Mouse (Mus musculus) embryonic stem cell, embryonic (primary cell): ENCODE data around the gene Amdhd2.

Experiments
- CTCF ChIA-PET, 4 experiments: fragments of 300-600 bp in 2 of 4; fragments of 350-600 bp in 2 of 4; sonication (Branson Sonifier 250); formaldehyde crosslinking; loops; one replicate each; lab custom pipeline; 2022; ENCODE audit warnings: inconsistent platforms in 2 of 4; lab: Charles Lee
- POLR2A ChIA-PET, 4 experiments: fragments of 300-600 bp in 2 of 4; fragments of 350-600 bp in 2 of 4; sonication (Branson Sonifier 250); formaldehyde crosslinking; loops; one replicate each; lab custom pipeline; 2022; ENCODE audit warnings: antibody characterized with exemption in 4 of 4, inconsistent platforms in 1 of 4; lab: Charles Lee

Gene Amdhd2

DNA sequence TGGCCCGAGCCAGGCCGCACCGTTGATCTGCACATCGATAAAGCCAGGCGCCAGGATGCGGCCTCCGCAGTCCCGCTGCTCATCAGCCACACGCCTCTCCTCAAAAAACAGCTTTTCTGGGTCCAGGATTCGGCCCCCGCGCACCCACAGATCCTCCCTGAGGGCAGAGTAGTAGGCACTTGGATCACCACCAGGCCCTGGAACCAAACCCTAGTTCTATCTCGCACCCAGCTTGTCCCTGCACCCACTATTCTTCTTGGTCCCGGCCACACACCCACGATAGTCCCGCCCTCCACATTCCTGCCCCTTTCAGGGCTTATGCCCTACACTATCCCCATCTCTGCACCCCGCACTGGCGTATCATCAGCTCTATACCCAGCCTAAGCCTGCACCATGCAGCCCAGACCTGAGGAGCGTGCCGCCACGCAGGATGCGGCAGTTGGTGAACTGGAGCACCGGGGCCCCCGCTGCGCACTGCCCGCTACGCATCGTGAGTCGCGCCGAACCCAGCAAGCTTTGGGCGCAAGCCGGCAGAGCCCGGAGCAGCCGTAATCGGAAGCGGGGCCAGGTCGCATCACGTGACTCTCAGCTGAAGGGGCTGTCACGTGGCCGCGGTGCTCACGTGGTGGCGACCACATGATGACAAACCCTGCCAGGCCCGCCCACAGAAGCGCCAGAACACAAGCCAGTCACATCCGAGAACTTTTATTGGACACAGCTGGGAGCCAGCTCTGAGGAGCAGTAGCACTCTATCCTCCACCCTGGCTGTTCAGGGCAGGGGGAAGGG lies at the start of gene Amdhd2:
Gene Amdhd2 (minus strand): TSS at position 591 of the 787 bp plus-strand sequence.
- CTCF ChIA-PET: interaction anchor here (0.5 to 2.8 kb wide), 6 partner anchors 10 to 364 kb away, joined by 3 to 14 read pairs (median 6); partner anchors contain the start of genes Prss32 (in 1 of the 4) and Prss41 (in 1 of the 4)
- POLR2A ChIA-PET: interaction anchor here (0.6 to 14.6 kb wide), 79 partner anchors 9 to 364 kb away, joined by 3 to 228 read pairs (median 4); partner anchors contain the start of genes Tedc2 (in 4 of the 4), Ccnf (in 3 of the 4), Ntn3 (in 3 of the 4) and Pdpk1 (in 3 of the 4)

DNA sequence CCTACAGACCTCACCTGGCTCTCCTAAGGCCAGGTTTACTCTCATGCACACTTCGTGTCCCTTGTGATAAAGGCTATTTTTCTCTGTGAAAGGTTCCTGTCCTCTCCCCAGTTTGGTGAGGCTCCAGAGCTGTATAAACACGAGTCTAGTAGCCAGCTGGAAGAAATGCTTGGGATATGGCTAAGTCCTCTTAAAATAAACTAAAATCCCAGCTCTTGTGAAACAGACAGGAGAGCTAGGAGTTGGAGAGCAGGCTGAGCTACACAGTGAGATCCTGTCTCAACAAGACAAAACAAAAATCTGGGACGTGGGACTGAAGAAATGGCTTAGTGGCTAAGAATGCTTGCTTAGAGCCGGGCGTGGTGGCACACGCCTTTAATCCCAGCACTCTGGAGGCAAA lies 49.6 kb upstream of the Amdhd2 start:
- POLR2A ChIA-PET: interaction anchor here in 2 of 4 experiments (0.9 to 18.4 kb wide), 10 partner anchors 8 to 405 kb away, joined by 3 to 342 read pairs (median 14); partner anchors contain the start of genes Atp6v0c (in 2 of the 2), Ccnf (in 2 of the 2), Amdhd2 (in 1 of the 2) and Tedc2 (in 1 of the 2)
- CTCF ChIA-PET: interaction anchor here in 2 of 4 experiments (0.5 to 1.6 kb wide), 3 partner anchors 19 to 224 kb away, joined by 3 to 4 read pairs (median 4); no protein-coding TSS in a partner anchor

DNA sequence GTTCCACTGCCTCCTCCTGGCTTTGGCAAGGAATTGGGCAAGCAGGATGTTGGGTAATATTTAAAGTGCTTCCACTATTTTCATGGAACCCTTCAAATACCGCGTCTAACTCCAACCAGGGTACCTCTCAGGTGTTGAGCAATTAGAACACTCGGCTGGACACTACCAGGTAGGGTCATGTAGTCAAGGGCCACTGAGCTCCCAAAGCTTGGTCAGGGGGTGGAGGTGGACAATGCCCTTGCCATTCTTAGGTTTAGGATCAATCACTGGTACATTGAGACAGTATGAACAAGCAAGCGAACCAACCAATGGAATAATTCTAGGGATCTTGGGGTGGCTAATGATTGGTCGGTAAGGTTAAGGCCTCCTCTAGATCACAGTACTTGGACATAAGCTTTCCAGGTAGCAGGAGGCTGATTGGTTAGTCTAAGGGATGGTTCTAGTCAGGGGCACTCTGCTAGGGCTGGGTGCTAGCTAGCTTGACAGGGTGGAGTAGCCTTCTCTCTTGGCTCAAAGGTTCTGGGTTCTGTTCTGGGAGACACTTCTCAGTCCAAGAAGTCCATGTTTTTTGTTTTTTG lies 49.0 kb upstream of the Amdhd2 start:
- CTCF ChIA-PET: interaction anchor here in 3 of 4 experiments (0.5 to 1.6 kb wide), 3 partner anchors 19 to 225 kb away, joined by 3 to 6 read pairs (median 4); no protein-coding TSS in a partner anchor
- POLR2A ChIA-PET: interaction anchor here in 3 of 4 experiments (0.6 to 18.4 kb wide), 19 partner anchors 8 to 406 kb away, joined by 3 to 342 read pairs (median 9); partner anchors contain the start of genes Ccnf (in 3 of the 3), Tedc2 (in 2 of the 3), Amdhd2 (in 1 of the 3) and Atp6v0c (in 1 of the 3)

DNA sequence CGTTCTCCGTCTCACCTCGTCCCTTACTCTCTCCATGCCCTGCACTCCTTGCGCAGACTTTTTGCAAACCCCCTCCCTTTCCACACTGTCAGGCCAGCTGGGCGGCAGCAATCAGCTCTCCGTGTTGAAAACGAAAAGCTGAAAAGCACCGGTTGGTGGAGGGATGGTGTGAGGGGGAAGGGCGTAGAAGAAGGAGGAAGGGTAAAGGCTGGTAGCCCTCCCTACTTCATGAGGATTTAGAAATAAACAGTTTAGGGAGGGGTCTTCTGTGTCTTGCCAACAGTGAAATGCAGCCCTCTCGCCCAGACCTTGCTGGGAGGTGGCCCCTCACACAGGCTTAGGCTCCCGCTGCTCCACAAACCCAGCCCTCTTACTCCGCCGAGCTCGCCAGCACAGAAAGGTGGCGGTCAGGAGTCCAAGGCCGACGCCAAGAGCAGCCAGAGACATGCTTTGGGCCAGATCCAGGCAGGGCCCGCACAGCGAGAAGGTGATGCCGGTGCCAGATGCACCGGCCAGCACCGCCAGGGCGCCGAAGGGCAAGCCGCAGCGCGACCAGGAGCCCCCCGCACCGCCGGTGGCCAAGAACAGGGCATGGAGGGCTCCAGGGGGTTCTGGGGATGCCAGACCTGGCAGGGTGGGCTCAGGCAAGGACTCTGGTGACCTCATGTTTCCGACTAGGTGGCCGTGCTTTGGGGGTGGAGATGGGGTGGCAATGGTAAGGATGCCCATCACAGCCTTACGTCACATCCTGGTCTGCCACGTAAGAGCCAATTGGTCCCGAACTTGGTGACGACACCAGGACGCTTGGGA lies 48.3 kb upstream of the Amdhd2 start:
- ChIA-PET POLR2A (interaction anchor here in 3 of 4 experiments (0.6 to 18.4 kb wide), 28 partner anchors 8 to 316 kb away, joined by 3 to 342 read pairs (median 6); partner anchors contain the start of genes Ccnf (in 3 of the 3), Tedc2 (in 3 of the 3), Atp6v0c (in 2 of the 3) and Amdhd2 (in 1 of the 3)), CTCF (interaction anchor here in 3 of 4 experiments (0.5 to 1.6 kb wide), 4 partner anchors 9 to 164 kb away, joined by 4 to 7 read pairs (median 4); partner anchors contain the start of gene Tedc2 (in 1 of the 3))

DNA sequence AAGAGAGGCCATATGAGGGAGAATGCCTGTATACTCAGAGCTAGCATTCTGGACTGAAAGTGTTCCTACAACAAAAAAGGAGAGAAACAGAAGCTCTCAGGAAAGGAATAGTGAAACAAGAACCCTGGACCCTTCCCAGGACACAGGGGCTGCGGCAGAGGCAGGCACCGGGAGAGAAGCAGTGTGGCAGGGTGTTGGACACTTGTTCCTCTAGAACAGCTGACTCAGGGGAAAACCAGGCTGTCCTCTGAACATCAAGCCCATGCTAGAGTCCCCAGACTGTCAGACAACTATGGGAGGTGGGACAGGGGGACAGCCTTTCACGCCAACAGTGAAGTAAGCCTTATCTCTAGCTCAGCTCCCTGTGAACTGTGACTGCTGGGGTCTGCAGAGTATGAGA lies 47.0 kb upstream of the Amdhd2 start:
- ChIA-PET CTCF (interaction anchor here in 1 of 4 experiments (0.5 to 0.7 kb wide), 2 partner anchors 58 to 141 kb away, joined by 3 to 4 read pairs; no protein-coding TSS in a partner anchor), POLR2A (interaction anchor here in 3 of 4 experiments (0.9 to 18.4 kb wide), 32 partner anchors 8 to 339 kb away, joined by 3 to 342 read pairs (median 6); partner anchors contain the start of genes Ccnf (in 3 of the 3), Tedc2 (in 3 of the 3), Amdhd2 (in 2 of the 3) and Atp6v0c (in 2 of the 3))

DNA sequence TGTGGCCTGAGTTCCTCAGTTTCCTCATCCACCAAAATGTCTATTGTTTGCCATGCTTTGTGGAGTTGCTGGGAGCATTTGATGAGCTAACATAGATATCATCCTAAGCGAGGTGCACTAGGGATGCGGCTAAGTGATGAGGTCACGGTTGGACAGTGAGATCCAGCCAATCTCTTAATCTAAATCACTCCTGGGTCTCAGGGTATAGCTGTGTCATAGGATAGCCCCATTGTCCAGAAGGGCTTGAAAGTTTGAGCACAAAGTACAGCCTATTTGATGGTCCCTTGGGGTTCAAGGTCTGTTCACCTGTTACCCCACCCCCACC lies 46.3 kb upstream of the Amdhd2 start:
- ChIA-PET POLR2A (interaction anchor here (0.8 to 18.4 kb wide), 30 partner anchors 8 to 340 kb away, joined by 3 to 342 read pairs (median 4); partner anchors contain the start of genes Amdhd2 (in 3 of the 4), Atp6v0c (in 2 of the 4), Ccnf (in 2 of the 4) and Tedc2 (in 2 of the 4)), CTCF (interaction anchor here in 1 of 4 experiments (0.9 kb wide), 1 partner anchor 216 kb away, joined by 3 read pairs; no protein-coding TSS in a partner anchor)

DNA sequence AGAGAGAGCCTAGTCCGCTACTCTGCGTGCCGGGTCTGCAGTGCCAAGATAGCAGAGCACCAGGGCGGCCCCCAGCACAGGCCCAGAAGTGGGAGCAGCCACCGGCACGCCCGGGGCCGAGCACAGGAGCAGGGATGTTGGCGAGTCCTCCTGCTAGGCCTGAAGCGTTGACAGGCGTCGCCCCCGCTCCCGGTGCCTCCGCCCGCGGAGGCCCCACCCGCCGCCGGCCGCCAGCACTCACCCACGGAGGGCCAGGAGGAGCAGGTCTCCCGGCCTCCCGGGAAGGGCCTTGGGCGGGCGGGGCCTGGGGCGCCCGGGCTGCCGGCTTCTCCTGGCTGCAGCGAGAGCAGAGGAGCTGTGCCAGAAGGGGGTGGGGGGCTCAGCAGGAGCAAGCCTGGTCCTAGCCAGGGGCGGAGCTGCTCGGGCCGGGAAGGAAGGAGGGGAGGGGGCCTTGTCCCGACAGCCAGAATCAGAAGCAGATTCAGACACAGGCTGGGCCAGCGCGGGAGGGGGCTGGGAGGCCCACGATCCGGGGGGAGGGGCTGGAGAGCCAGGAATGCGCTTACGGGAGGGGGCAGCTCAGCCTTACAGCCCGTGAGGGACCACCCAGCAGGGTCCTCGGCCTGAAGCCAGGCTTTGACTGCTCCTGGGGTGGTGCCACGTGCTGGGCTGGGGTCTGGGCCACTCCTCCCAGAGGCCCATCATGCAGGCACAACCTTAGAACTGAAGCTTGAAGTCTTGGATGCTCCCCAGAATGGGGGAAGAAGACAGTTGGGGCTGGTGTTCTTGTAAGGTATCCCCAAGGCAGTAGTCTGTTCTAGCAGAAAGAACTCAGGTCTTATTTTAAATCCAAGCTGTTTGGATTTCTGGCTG lies 45.7 kb upstream of the Amdhd2 start, which contains the start of gene Ntn3:
Gene Ntn3 (minus strand): TSS at position 489 of the 873 bp plus-strand sequence.
- CTCF ChIA-PET: interaction anchor here in 3 of 4 experiments (0.5 to 2.5 kb wide), 4 partner anchors 23 to 1598 kb away, joined by 3 to 6 read pairs (median 6); no protein-coding TSS in a partner anchor
- POLR2A ChIA-PET: interaction anchor here (0.5 to 18.4 kb wide), 34 partner anchors 8 to 341 kb away, joined by 3 to 342 read pairs (median 4); partner anchors contain the start of genes Amdhd2 (in 3 of the 4), Ccnf (in 3 of the 4), Atp6v0c (in 2 of the 4) and Tedc2 (in 2 of the 4)

DNA sequence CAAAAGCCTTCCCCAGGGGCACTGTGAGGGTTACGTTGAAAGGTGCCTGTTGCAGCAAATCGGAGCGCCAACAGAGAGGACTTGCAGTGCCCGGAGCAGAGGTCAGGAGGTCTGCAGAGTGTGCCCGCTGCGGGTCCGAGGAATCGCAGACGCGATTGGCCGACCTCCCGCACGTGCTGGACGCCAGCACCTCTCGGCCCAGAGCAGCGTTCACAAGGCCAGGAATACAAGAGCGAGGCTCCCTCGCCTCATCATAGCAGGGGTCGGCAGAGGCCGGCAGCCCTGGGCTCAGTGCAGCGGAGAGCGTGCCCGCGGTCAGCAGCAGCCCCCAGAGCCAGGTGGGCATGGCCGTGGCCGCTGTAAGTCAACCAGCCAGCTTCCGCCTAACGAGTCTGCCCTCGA lies 45.1 kb upstream of the Amdhd2 start:
- CTCF ChIA-PET: interaction anchor here in 3 of 4 experiments (0.5 to 2.5 kb wide), 3 partner anchors 23 to 1599 kb away, joined by 5 to 6 read pairs (median 6); no protein-coding TSS in a partner anchor
- POLR2A ChIA-PET: interaction anchor here (0.5 to 18.4 kb wide), 24 partner anchors 7 to 319 kb away, joined by 3 to 342 read pairs (median 9); partner anchors contain the start of genes Ccnf (in 3 of the 4), Tedc2 (in 3 of the 4), Amdhd2 (in 2 of the 4) and Atp6v0c (in 1 of the 4)

DNA sequence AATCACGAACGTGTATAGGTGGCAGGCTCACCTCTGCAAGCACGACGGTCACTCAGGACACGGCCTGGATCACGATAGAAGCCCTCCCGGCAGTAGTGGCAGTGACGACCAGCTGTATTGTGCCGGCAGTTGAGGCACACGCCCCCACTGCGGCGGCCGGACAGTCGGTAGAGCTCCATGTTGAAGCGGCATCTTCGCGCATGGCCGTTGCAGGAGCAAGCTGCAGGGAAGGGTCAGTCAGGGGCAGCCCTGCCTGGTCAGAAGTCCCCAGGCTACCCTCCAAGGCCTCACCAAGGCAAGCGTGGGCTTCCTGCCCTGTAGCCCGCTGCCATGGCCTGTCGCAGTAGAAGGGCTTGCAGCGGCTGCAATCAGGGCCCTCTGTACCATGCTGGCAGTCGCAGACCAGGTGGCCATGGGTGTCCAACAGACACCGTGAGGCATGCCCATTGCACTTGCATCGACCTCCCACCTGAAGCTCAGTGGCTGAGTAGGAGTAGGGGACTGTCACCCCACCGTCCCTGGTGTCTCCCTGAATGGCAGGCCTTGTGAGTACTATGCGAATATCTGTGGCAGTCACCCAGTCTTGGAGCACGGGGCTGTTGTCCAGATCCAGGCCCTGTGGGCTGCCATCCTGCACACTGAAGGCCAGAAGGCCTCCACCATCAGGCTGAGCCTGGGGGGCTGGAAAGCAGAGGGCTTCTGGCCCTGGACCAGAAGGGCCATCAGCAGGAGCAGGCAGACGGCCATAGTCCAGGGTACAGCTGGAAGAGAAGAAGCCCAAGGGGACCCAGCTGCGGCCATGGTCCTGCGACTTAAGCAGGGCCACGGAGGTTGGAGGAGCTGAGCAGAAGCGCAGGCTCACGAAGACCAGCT lies 44.4 kb upstream of the Amdhd2 start:
- ChIA-PET CTCF (interaction anchor here (0.5 to 2.5 kb wide), 10 partner anchors 10 to 229 kb away, joined by 3 to 6 read pairs (median 4); partner anchors contain the start of genes Ccnf (in 1 of the 4) and Tedc2 (in 1 of the 4)), POLR2A (interaction anchor here (0.8 to 18.4 kb wide), 34 partner anchors 8 to 144 kb away, joined by 3 to 342 read pairs (median 8); partner anchors contain the start of genes Tedc2 (in 4 of the 4), Amdhd2 (in 2 of the 4), Ccnf (in 2 of the 4) and Abca3 (in 1 of the 4))

DNA sequence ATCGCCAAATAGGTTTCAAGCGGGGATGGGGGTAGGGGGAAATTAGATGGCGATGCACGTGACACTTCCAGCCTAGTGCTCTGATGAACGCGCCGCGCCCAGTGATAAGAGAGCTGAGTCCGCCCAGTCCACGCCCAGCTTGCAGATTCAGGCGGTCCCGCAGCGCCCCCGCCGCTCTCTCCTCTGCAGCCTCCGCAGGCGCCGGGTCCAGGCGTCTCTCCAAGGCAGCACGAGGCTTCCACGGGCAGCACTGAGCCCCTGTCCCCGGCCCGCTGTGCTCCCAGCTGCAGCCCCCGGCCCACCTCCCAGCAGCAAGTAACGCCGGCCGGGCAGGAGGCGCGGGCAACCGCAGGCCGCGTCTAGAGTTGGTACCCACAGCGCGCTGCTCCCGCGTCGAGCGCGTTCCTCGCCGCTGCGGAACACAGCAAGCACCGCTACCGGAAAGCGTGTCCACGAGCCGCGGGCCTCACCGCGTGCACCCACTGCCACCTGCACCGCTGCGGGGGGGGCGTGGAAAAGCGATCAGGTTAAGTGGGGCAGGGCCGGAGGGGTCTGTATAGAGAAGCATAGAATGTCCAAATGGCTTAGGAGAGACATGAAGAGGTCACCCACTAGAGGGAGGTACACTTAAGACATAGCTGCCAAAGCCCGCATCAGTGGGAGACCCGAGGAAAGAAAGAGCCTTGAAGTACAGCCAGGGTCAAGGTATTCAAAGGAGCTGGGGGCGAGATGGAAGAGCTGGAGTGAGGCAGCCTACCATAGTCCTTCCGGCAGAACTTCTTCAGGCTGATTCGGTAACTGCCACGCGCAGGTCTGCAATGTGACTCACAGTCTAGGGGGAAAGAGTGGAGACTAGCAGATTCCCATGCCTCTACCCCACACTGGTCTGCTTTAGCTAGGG lies 43.1 kb upstream of the Amdhd2 start:
- ChIA-PET POLR2A (interaction anchor here (0.5 to 18.4 kb wide), 49 partner anchors 8 to 406 kb away, joined by 3 to 342 read pairs (median 5); partner anchors contain the start of genes Tedc2 (in 4 of the 4), Amdhd2 (in 3 of the 4), Atp6v0c (in 2 of the 4) and Ccnf (in 2 of the 4)), CTCF (interaction anchor here in 3 of 4 experiments (0.5 to 2.5 kb wide), 21 partner anchors 11 to 1862 kb away, joined by 3 to 7 read pairs (median 3); partner anchors contain the start of genes Ccnf (in 1 of the 3), Mlst8 (in 1 of the 3), Rab11fip3 (in 1 of the 3) and Tedc2 (in 1 of the 3))

DNA sequence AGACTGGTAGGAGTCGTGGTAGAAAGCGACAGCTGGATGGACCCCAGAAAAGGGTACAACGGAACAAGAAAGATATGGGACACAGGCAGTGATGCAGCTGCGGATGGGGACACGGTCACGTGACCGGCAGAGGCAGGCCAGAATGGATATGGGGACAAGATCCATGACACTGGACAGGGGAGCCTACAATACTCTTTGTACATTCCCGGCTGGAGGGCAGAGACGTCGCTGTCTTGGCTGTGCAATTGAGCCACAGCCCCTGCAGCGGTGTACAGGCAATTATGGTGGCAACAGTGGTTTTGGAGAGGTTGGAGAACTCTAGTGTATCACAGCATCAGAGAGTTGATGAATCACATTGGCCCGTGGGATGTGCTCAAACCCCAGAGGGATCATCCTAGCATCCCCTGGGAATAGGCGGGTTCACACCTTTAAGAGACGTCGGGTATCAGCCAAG lies 42.4 kb upstream of the Amdhd2 start:
- CTCF ChIA-PET: interaction anchor here in 2 of 4 experiments (0.6 to 2.0 kb wide), 8 partner anchors 10 to 273 kb away, joined by 3 to 7 read pairs (median 3); partner anchors contain the start of genes Mlst8 (in 1 of the 2) and Tedc2 (in 1 of the 2)
- POLR2A ChIA-PET: interaction anchor here (0.6 to 18.4 kb wide), 36 partner anchors 7 to 322 kb away, joined by 3 to 342 read pairs (median 6); partner anchors contain the start of genes Amdhd2 (in 3 of the 4), Atp6v0c (in 2 of the 4), Ccnf (in 2 of the 4) and Tedc2 (in 2 of the 4)

DNA sequence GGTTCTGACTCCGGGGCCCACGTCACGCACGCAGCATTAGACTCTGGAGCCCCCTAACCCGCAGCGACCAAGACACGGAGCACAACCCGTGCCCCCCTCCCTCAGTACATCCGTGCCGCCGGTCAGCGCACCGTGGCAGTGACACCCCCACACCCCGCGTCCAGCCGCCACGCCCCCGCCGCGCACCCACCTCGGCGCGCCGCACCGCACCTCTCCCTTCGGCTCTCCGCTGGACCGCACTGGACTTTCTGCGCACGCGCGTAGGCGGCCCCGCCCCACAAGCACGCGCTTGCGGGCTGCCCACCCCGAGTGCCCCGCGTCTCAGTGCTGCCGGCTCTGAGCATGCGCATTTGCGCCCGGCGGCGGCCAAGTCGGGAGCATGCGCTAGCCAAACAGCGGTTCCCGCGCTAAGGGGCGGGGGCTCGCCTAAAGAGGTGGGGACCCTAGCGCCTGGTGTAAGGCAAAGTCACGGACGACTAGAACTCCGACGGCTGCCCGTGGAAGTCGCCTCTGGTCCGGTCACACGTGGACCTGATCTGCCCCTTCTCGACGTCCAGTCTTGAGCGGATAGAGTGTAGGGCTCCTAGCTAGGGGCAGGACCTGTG lies 41.8 kb upstream of the Amdhd2 start, which contains the start of gene Tbc1d24:
Gene Tbc1d24 (minus strand): TSS at position 279 of the 605 bp plus-strand sequence.
- ChIA-PET POLR2A (interaction anchor here in 3 of 4 experiments (0.6 to 18.4 kb wide), 23 partner anchors 7 to 68 kb away, joined by 3 to 342 read pairs (median 8); partner anchors contain the start of genes Amdhd2 (in 2 of the 3), Ccnf (in 2 of the 3), Tedc2 (in 2 of the 3) and Atp6v0c (in 1 of the 3)), CTCF (interaction anchor here in 1 of 4 experiments (1.8 kb wide), 1 partner anchor 11 kb away, joined by 7 read pairs; no protein-coding TSS in a partner anchor)
